Mouse (Mus musculus) E14TG2a.4 (cell line): ENCODE measurements at regions not wholly inside any gene's neighbourhood (a gene's known extent, or its start where the extent isn't known, plus 50 kb on each side); places are given as distances from the start of the nearest gene placed in this dataset.

Experiments
- CTCF ChIP-seq: conservative IDR thresholded peaks from 2 replicates; pipeline ENCODE4 v1.5.1; 2014; ENCODE audit warnings: low read length
- NANOG ChIP-seq: IDR thresholded peaks from 2 replicates; pipeline ENCODE4 v1.6.1; 2014; ENCODE audit warnings: borderline replicate concordance, low read length, mixed read lengths
- POU5F1 ChIP-seq: IDR thresholded peaks from 2 replicates; pipeline ENCODE4 v1.6.1; 2014; ENCODE audit warnings: low read length, borderline replicate concordance

DNA sequence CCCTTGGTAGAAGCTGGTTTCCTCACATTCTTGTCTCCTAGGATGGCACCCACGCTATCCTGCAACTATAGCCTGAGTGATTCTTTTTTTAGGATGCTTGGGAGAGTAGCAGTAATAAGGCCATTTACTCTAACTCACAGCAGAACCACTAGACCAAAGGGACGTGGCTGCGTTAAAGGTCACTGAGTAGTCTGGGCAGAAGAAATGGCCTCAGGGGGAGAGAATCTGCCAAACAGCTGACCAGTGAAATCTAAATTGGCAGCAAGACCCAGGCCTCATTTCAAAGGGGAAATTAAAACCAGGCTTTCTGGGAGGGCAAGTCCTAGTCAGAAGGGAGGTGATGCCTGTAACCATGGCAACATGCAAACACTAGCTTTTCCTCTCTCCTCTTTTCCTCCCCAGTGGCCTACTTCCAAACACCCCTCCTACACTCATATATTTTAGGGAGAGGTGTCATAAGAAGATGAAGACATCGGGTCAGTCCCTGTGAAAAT is 267.5 kb downstream of the Nuak1 start:
- TF ChIP-seq CTCF (no peak), NANOG (no peak), POU5F1 (no peak)
